Mouse (Mus musculus): ENCODE measurements around the gene Phactr4. TPM values are rescaled to one million over a fixed set of nuclear protein-coding genes. Genes with fewer than 3 reads are reported as not detected.

The Phactr4 gene
- 15.9 TPM for polyA plus RNA-seq (2014; fragmentation: Illumina TruSeq; extraction: RNeasy Lipid Tissue Mini Kit (QIAGEN cat#74804); ENCODE audit: low read depth, low replicate concordance)

GRCm38 (mm10) chr4:132421923-132422782 is at the start of gene Phactr4:
Gene Phactr4, minus strand, starts transcription at chr4:132422489.

GRCm38 (mm10) chr4:132463430-132464254 is 41.4 kb upstream of the Phactr4 start, which contains the start of gene Med18:
Gene Med18, minus strand, starts transcription at chr4:132463921.

DNA sequence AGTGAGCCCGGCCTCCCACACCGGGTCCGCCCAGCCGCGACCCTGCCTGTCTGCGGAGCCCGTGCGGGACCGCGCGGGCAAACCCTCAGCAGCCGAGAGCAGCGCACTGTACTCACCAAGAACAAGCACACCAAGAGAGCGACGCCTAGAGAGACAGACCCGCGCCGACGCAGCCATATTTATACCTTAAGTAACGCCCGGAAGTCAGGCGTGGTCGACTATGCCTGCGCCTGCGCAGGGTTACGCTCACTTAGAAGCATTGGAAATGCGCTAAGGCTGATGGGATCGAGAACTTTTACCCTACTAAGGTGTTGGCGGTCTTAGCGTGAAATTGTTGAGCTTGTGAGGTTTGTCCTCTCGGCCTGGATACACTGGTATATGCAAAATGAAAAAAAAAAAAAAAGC is 68.8 kb downstream of the Phactr4 start, which contains the start of gene Rcc1:
Rcc1 (minus strand) TSS at position 125 of the 405 bp plus-strand sequence.

GRCm38 (mm10) chr4:132329115-132329834 is 93.0 kb downstream of the Phactr4 start, which contains the start of gene Trnau1ap:
Gene Trnau1ap, minus strand, starts transcription at chr4:132329538.

Other genes starting within 250 kb of the Phactr4 start
- gene Ythdf2, start 210.2 kb downstream of the Phactr4 start, polyA plus RNA-seq (2014; fragmentation: Illumina TruSeq; extraction: RNeasy Lipid Tissue Mini Kit (QIAGEN cat#74804); ENCODE audit: low read depth, low replicate concordance), result 15.2 TPM
- 7.6 TPM for gene Gmeb1, start 160.9 kb downstream of the Phactr4 start, polyA plus RNA-seq (2014; fragmentation: Illumina TruSeq; extraction: RNeasy Lipid Tissue Mini Kit (QIAGEN cat#74804); ENCODE audit: low read depth, low replicate concordance)
- gene Taf12, start 148.1 kb downstream of the Phactr4 start, polyA plus RNA-seq (2014; fragmentation: Illumina TruSeq; extraction: RNeasy Lipid Tissue Mini Kit (QIAGEN cat#74804); ENCODE audit: low read depth, low replicate concordance), result 31.2 TPM
- 2.6 TPM for gene Rab42, start 119.1 kb downstream of the Phactr4 start, polyA plus RNA-seq (2014; fragmentation: Illumina TruSeq; extraction: RNeasy Lipid Tissue Mini Kit (QIAGEN cat#74804); ENCODE audit: low read depth, low replicate concordance)
- 38.0 TPM for gene Trnau1ap, start 93.0 kb downstream of the Phactr4 start, polyA plus RNA-seq (2014; fragmentation: Illumina TruSeq; extraction: RNeasy Lipid Tissue Mini Kit (QIAGEN cat#74804); ENCODE audit: low read depth, low replicate concordance)
- gene Rcc1, start 68.9 kb downstream of the Phactr4 start, polyA plus RNA-seq (2014; fragmentation: Illumina TruSeq; extraction: RNeasy Lipid Tissue Mini Kit (QIAGEN cat#74804); ENCODE audit: low read depth, low replicate concordance), result 7.1 TPM
- 1.9 TPM for gene Med18, start 41.4 kb upstream of the Phactr4 start, polyA plus RNA-seq (2014; fragmentation: Illumina TruSeq; extraction: RNeasy Lipid Tissue Mini Kit (QIAGEN cat#74804); ENCODE audit: low read depth, low replicate concordance)
- 2.8 TPM for gene Sesn2, start 88.0 kb upstream of the Phactr4 start, polyA plus RNA-seq (2014; fragmentation: Illumina TruSeq; extraction: RNeasy Lipid Tissue Mini Kit (QIAGEN cat#74804); ENCODE audit: low read depth, low replicate concordance)
- gene Atpif1, start 111.2 kb upstream of the Phactr4 start, polyA plus RNA-seq (2014; fragmentation: Illumina TruSeq; extraction: RNeasy Lipid Tissue Mini Kit (QIAGEN cat#74804); ENCODE audit: low read depth, low replicate concordance), result 392 TPM
- gene Dnajc8, start 113.1 kb upstream of the Phactr4 start, polyA plus RNA-seq (2014; fragmentation: Illumina TruSeq; extraction: RNeasy Lipid Tissue Mini Kit (QIAGEN cat#74804); ENCODE audit: low read depth, low replicate concordance), result 97.1 TPM
- 1.5 TPM for gene Ptafr, start 141.6 kb upstream of the Phactr4 start, polyA plus RNA-seq (2014; fragmentation: Illumina TruSeq; extraction: RNeasy Lipid Tissue Mini Kit (QIAGEN cat#74804); ENCODE audit: low read depth, low replicate concordance)
- gene Eya3, start 216.5 kb upstream of the Phactr4 start, polyA plus RNA-seq (2014; fragmentation: Illumina TruSeq; extraction: RNeasy Lipid Tissue Mini Kit (QIAGEN cat#74804); ENCODE audit: low read depth, low replicate concordance), result 25.5 TPM

Data from heart, adult 10 weeks (tissue).